Mouse (Mus musculus) testis, adult 2 months (tissue): ENCODE measurements at regions not wholly inside any gene's neighbourhood (a gene's known extent, or its start where the extent isn't known, plus 50 kb on each side); places are given as distances from the start of the nearest gene placed in this dataset.

Source experiments
- CTCF ChIP-seq: fragments of 200-500 bp; IDR thresholded peaks from 2 replicates; pipeline ENCODE4 v1.5.1; 2012; ENCODE audit warnings: low read depth, mild to moderate bottlenecking, inconsistent platforms, low read length, moderate library complexity; ENCODE audit not compliant: control insufficient read depth, insufficient read depth, insufficient replicate concordance
- POLR2A ChIP-seq: fragments of 200-500 bp; IDR thresholded peaks from 2 replicates; pipeline ENCODE4 v1.6.1; 2012; ENCODE audit warnings: low read depth, mild to moderate bottlenecking, inconsistent platforms, low read length, moderate library complexity; ENCODE audit not compliant: control insufficient read depth

DNA sequence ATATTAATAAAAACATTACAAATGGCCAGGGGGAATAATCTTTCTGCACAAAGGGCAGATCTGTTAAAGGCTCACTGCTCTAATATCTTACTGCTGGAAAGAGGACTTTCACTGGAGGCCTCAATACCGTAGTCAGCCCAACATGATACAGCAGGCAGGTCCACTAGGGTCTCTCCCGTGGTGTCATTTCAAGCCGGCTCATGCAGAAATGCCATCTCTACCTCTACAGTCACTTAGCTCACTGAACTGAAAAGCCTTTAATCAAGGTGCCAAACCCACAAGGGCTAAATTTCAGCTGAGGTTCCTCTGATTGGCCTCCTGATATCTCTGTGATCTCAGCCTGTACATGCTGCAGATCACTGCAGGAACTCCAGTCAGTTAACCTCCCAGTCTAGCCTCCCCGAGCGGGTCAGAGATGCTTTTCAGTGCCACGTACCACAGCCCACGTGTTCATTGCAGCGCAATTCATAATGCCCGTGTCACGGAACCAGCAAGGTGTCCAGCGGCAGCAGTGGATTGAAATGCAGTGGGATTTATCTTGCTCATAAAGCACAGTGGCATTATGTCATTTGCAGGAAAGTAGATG lies 90.4 kb upstream of the Lsm6 start:
- no peak for TF ChIP-seq CTCF
- no peak for TF ChIP-seq POLR2A
